Mouse (Mus musculus): ENCODE measurements around the gene Dner.

The Dner gene

GRCm38 (mm10) chr1:84325309-84325708 is 370.7 kb downstream of the Dner start:
- DNase-seq (ENCODE audit: low read depth, low spot score): no peak

GRCm38 (mm10) chr1:84321327-84321726 is 374.7 kb downstream of the Dner start:
- no peak for DNase-seq (ENCODE audit: low read depth, low spot score)
